Mouse (Mus musculus) macrophage (primary cell): ENCODE data around the gene Myo16. TPM values are rescaled to one million over a fixed set of nuclear protein-coding genes. Genes with fewer than 3 reads are reported as not detected.

Experiments used
- H3K27ac ChIP-seq: fragments of 350-480 bp; formaldehyde crosslinking; 2 replicates; pipeline ENCODE4 v1.9.0; 2021
- H3K36me3 ChIP-seq: fragments of 350-480 bp; formaldehyde crosslinking; 2 replicates; pipeline ENCODE4 v1.9.0; 2021; ENCODE audit errors: inconsistent target
- H3K4me3 ChIP-seq: fragments of 350-480 bp; formaldehyde crosslinking; 2 replicates; pipeline ENCODE4 v1.9.0; 2021; ENCODE audit errors: inconsistent target
- H3K79me2 ChIP-seq: fragments of 350-480 bp; formaldehyde crosslinking; 2 replicates; pipeline ENCODE4 v1.9.0; 2021; ENCODE audit errors: inconsistent target
- WGBS: methylation state at CpG from one replicate; pipeline ENCODE4 v1.1.7; 2026; ENCODE audit warnings: inconsistent platforms; ENCODE audit not compliant: missing documents; 5-methylcytosine and 5-hydroxymethylcytosine counted together
- polyA plus RNA-seq: library from polyadenylated mRNA; stranded (reverse); fragments of 250-400 nt; gene quantifications from 3 replicates; pipeline ENCODE4 v1.2.4, GENCODE M21; 2018; ENCODE audit warnings: inconsistent platforms

Gene Myo16
- polyA plus RNA-seq, 1 experiment from 2014 or later, result not detected

DNA sequence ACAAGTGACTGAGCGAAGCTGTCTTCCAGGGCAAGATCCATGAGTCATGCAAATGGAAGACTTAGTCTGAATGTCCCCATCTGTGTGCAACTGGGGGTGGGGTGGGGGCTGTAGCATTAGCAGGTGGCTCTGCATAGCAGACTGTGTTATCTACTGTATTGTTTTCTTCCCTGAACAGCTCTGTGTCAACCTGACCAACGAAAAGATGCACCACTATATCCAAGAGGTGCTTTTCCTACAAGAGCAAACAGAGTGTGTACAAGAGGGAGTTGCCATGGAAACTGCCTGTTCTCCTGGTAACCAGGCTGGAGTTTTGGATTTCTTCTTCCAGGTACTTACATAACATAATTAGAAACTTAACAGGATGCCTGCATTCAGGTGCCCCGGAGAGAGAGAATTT lies 320.7 kb downstream of the Myo16 start:
- 81% methylated on average over 3 of the region's 3 CpGs for WGBS

DNA sequence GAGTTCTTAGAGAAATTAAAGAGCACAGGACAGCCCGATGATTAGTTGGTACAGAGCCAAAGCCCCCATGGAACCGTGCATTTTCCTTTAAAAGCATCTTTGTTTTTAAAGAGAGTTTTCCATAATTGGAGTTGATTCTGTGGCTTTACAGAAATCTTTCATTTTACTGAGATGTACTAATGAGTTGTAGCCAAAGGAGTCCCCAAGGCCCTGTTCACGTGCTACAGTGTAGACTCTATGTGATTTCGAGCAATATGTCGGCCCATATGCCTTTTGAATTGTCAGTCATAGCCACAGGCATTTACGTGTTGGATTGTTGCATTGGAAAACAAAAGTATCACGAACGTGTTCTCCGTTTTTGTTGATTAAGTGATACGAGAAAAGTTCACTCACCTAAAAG lies 325.3 kb downstream of the Myo16 start:
- Histone ChIP-seq H3K79me2 (no peaks in the 10 kb centered on the region), H3K27ac (no peak overlapping the region), H3K36me3 (no peaks in the 10 kb centered on the region), H3K4me3 (no peak overlapping the region)
- 97% methylated on average over 10 of the region's 10 CpGs for WGBS

More for the DNA sequence above, 320.7 kb downstream of the Myo16 start:
- Histone ChIP-seq H3K79me2 (no peaks in the 10 kb centered on the region), H3K27ac (no peak overlapping the region), H3K4me3 (no peak overlapping the region), H3K36me3 (no peaks in the 10 kb centered on the region)

DNA sequence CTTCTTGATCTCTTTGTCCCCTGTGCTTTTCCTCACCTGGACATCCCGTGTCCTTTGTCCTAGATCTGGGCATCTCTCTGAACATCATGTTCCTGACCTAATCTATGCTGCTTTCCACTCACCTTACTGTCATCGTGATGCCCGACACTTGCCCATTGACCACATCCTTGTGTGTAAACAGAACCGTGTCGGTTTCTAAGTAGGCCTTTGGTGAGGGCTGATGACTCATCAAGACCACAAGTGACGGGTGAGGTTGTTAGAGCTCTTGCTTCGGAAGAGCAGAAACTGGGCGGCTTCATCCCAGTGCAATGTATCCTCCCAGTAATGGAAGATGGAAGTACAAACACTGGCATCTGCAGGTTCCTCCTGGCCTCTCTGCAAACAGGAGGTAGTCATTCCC lies 327.1 kb downstream of the Myo16 start:
- Histone ChIP-seq H3K36me3 (no peaks in the 10 kb centered on the region), H3K79me2 (no peaks in the 10 kb centered on the region), H3K4me3 (no peak overlapping the region), H3K27ac (no peak overlapping the region)
- 20% methylated on average over 8 of the region's 8 CpGs for WGBS

DNA sequence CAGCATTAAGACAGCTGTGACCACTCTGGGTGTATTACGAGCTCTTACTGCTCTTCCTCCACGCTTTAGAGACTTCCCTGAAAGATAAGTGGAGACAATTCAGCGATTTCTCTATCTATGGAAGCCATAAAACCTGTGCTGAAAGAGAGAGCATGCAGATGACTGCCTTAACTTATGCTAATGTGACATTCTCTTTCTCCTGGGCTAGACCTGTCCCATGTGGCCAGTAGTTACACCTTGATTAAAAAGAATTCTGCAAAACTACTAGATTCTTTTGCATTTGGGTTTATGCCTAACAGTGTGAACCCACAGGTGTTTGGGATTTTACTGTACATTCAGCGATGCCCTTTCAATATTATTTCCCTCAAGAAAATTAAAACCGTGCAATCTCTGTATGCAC lies 328.4 kb downstream of the Myo16 start:
- no peak overlapping the region for H3K4me3 ChIP-seq
- no peaks in the 10 kb centered on the region for H3K36me3 ChIP-seq
- no peaks in the 10 kb centered on the region for H3K79me2 ChIP-seq
- no peak overlapping the region for H3K27ac ChIP-seq
- WGBS, result 85% methylated on average over 5 of the region's 5 CpGs

DNA sequence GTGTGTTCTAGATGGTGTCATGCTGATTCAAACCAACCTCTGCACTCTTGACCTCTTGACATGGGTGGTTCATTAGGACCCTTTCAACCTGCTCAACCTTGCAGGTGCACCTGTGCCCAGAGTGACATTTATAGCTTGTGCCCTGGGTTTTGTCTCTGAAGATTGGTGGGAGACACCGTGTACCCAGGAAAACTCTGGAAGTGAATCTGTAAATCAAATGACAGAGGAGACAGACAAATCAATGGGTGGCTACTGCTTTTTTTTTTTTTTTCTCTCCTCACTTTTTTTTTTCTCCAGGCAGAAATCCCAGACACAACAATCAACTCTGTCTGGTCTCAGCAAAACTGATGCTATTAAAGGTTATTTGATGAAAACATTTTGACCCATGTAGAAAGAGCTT lies 329.2 kb downstream of the Myo16 start:
- Histone ChIP-seq H3K79me2 (no peaks in the 10 kb centered on the region), H3K27ac (no peak overlapping the region)
- 88% methylated on average over 1 of the region's 1 CpGs for WGBS

DNA sequence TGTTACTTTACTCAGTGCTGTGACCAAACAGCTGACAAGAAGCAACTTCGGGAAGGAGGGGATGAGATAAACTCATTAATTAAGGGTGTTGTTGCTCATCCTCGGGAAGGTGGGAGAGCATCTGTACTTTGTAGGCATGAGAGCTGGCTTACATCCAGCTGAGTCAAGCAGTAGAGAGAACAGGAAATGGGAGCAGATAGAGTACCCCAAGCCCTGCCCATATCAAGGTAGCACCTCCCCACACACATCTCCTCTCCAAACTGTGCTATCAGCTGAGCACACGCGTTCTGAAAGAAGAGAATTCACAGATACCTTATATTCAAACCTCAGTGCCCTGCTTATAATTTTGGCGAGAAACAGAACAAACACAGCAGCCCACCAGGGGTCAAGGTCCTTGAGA lies 330.1 kb downstream of the Myo16 start:
- Histone ChIP-seq H3K36me3 (no peaks in the 10 kb centered on the region), H3K4me3 (no peak overlapping the region), H3K27ac (no peak overlapping the region), H3K79me2 (no peaks in the 10 kb centered on the region)
- 71% methylated on average over 5 of the region's 5 CpGs for WGBS

More for the DNA sequence above, 329.2 kb downstream of the Myo16 start:
- Histone ChIP-seq H3K36me3 (no peaks in the 10 kb centered on the region), H3K4me3 (no peak overlapping the region)

DNA sequence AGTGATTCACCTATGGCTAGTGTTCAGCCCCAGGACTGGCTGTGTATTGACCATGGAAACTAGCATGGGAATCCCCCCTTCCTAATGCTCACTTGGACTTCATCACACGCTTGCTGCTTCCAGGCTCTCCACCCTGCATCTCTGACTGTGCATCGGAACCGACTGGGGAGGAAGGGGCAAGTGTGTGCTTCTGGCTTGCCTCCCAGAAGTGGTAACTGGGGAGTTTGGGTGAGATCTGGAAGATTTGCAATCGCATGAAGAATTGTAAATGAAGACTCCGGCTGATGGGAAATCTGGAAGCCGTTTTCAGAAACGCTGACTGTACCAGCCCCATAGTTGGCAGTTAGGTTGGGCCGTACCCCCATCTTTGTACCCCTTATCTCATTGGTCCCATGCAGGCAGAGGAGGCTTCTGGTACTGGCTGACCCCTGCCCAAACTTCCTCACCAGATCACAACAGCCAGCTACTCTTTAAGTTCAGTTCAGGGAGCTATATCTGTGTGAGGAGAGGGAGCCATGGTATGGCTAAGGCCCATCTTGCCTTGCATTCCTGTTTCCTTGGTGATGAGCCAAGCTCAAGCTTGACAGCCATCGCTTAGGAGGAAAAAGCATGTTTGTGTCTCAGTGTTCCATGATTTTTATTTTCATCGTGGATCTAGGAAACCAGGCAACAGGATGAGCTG lies 336.2 kb downstream of the Myo16 start:
- WGBS, result 92% methylated on average over 10 of the region's 10 CpGs
- no peak overlapping the region for H3K27ac ChIP-seq
- H3K79me2 ChIP-seq, result no peaks in the 10 kb centered on the region
- H3K36me3 ChIP-seq, result no peaks in the 10 kb centered on the region
- no peak overlapping the region for H3K4me3 ChIP-seq

DNA sequence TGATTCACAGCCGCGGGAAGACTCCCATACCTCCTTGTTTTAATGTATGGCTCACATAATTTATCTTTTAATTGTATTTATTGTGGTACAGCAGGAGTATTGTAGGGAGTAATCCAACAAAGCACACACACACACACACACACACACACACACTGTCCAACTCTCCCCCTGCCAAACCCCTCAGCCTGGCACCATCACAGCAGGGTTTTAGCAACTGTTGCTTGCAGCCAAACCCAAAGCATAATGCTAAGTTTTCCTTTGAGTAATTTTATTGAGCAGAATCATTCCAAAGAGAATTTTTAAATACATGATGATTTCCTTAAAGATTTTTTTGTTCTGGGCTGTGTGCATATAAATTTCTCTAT lies 336.7 kb downstream of the Myo16 start:
- Histone ChIP-seq H3K4me3 (no peak overlapping the region), H3K79me2 (no peaks in the 10 kb centered on the region), H3K36me3 (no peaks in the 10 kb centered on the region), H3K27ac (no peak overlapping the region)
- no CpG with 5 or more reads among the region's 2 CpGs for WGBS

DNA sequence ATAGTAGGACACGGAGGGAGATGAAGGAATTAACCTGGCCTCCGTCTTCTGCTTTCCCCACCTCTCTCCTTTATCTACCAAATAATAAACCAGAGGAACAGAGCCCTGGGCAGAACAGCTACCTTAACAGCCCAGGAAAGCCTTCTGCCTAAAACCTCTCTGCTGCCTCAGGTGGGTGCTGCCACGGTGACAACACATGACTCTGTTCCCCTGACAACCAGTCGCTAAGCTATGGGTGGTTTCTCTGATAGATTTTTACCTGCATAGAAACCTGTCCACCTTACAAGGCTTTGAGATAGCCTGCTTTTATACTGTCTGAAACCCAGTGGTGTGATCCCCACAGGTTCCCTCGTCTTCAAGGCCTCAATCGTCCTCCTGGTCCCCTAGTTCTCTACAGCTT lies 337.2 kb downstream of the Myo16 start:
- no peak overlapping the region for H3K27ac ChIP-seq

DNA sequence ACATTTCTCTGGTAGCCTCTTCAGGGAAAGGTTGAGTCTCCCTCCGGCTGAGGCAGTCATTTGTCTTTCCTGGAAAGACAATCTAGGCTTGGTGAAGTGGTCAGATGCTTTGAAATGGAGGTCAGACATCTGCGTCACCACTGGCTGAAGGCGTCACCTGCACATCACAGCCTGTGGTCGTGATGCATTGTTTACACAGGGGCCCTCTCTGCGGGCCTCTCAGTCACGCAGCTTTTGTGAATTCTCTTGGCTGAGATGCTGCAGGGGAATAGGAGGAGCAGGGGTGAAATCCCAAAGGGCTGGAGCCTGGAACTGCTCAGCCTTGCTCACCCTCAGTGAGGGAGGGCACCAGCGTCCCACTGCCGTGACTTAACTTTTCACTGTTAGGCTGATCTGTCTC lies 346.1 kb downstream of the Myo16 start:
- H3K4me3 ChIP-seq, result no peak overlapping the region
- H3K36me3 ChIP-seq, result no peaks in the 10 kb centered on the region
- H3K79me2 ChIP-seq, result no peaks in the 10 kb centered on the region
- H3K27ac ChIP-seq, result no peak overlapping the region
- 75% methylated on average over 8 of the region's 8 CpGs for WGBS

More for the DNA sequence above, 337.2 kb downstream of the Myo16 start:
- Histone ChIP-seq H3K79me2 (no peaks in the 10 kb centered on the region), H3K4me3 (no peak overlapping the region), H3K36me3 (no peaks in the 10 kb centered on the region)
- 87% methylated on average over 6 of the region's 6 CpGs for WGBS

DNA sequence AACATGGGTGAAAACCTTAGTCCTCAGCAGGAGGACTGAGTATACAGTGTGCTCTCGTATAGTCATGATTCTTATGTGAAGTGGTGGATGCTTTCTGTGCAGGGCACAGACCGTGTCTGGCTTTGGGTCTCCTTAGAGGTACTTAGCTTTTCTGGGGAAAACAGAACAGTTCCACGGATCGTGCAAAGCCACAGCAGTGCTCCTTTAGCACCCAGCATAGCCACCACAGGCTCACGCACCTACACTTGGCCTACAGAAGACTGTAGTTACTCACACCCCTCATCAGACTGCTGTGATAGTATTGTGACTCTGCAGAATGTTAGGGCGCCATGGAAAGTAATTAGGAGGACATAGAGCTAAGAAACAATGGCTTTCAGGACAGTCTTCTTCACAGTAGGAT lies 346.8 kb downstream of the Myo16 start:
- no peaks in the 10 kb centered on the region for H3K36me3 ChIP-seq
- H3K4me3 ChIP-seq, result no peak overlapping the region
- no peaks in the 10 kb centered on the region for H3K79me2 ChIP-seq
- no peak overlapping the region for H3K27ac ChIP-seq
- WGBS, result 99% methylated on average over 6 of the region's 6 CpGs

DNA sequence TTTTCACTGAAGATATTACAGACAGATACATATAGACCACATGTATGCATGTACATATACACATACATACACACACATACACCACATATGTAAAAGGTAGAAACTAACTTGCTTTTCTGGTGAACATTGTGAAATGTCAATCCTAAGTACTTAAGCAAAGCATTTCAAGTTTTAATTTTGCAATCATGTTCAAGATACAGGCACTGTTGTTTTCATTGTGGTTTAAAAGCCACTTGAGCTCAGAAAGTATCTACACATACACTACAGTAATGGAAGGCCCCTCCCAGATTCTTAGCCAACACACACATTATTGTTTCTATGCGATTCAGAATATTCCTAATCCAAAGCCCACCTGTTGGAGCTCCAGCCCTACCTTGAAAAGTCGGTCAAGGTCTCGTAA lies 348.0 kb downstream of the Myo16 start:
- Histone ChIP-seq H3K79me2 (no peaks in the 10 kb centered on the region), H3K4me3 (no peak overlapping the region), H3K36me3 (no peaks in the 10 kb centered on the region), H3K27ac (no peak overlapping the region)
- 92% methylated on average over 3 of the region's 3 CpGs for WGBS

DNA sequence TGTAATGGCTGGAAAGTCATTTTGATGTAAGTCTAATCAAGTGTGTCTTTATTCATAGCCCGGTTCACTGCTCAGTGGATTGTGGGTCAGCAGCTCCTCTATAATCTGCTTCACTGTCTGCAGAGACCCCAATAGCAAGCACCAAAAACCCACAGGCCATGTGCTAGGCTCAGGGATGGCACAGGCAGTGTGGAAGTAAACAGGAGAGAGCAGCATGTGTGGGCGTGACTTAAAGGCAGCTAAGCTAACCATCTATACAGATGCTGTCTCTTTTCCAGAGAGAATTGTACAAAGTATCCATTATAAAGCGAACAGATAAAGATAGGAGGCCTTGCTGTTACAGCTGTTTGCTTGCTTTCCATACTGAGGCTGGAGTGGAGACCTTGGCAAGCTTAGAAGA lies 358.4 kb downstream of the Myo16 start:
- 97% methylated on average over 3 of the region's 3 CpGs for WGBS
- H3K79me2 ChIP-seq, result no peaks in the 10 kb centered on the region
- no peak overlapping the region for H3K27ac ChIP-seq
- H3K36me3 ChIP-seq, result no peaks in the 10 kb centered on the region
- H3K4me3 ChIP-seq, result no peak overlapping the region

DNA sequence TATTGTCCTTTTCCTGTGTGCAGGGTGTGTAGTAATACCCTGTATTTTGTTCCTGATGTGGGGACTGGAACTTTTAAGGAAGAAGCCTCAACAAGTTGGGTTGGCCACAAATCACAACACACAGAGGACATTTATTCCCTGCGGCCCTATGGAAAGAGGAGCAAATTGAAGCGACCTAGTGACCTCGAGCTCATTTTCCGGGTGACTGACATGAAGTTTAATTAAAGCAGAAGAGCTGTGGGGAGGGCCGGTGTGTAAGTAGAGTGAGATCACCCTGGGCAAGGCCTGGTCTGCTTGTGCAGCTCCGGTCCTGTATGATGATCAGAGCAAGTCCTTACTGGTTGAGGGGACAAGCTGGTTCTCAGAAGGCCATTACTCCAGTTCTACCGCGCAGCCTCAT lies 363.7 kb downstream of the Myo16 start:
- Histone ChIP-seq H3K36me3 (no peaks in the 10 kb centered on the region), H3K79me2 (no peaks in the 10 kb centered on the region), H3K27ac (no peak overlapping the region), H3K4me3 (no peak overlapping the region)
- 93% methylated on average over 8 of the region's 8 CpGs for WGBS

DNA sequence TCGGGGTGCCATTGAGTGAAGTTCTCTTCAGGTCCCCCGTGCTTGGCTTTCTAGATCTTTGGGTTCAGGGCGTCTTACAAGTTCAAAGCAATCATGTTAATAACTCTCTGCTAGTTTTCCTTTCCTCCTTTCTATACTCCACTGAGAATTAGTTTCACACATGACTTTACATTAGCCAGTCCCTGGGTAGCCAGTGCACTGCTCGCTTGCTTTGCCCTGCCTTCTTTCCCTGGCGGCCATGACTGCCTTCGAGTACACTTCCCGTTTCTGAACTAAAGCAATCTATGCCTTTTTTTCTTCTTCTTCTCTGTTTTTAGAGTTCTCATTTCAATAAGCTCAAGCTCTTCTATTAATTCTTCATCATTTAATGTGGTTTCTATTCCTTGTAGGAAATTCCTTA lies 365.6 kb downstream of the Myo16 start:
- Histone ChIP-seq H3K27ac (no peak overlapping the region), H3K36me3 (no peaks in the 10 kb centered on the region), H3K79me2 (no peaks in the 10 kb centered on the region), H3K4me3 (no peak overlapping the region)
- WGBS, result 24% methylated on average over 6 of the region's 7 CpGs

DNA sequence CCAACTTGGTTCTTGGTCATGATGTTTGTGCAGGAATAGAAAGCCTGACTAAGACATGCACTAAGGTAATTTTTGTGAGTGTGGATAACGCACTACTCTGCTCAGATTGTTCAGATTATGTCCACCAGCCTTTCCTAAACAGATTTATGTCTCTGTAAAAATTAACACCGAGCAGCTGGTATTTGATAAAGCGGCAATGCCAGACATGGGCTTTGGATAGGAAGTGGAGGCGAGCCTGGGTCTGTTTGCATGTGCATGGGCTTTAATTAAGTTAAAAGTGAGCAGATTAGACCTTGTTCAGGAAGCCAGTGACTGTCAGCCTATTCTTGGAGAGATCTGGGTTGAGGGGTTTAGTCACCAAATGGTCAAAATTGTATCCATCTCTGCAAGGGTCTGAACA lies 367.8 kb downstream of the Myo16 start:
- WGBS, result 90% methylated on average over 4 of the region's 4 CpGs
- no peak overlapping the region for H3K27ac ChIP-seq
- no peaks in the 10 kb centered on the region for H3K36me3 ChIP-seq
- no peaks in the 10 kb centered on the region for H3K79me2 ChIP-seq
- H3K4me3 ChIP-seq, result no peak overlapping the region
